Mouse (Mus musculus): ENCODE measurements around the gene Senp1. TPM values are rescaled to one million over a fixed set of nuclear protein-coding genes. Genes with fewer than 3 reads are reported as not detected.

Senp1 gene
- polyA plus RNA-seq, 1 experiment = 10.4 TPM

- Histone ChIP-seq H3K79me2 (ENCODE audit: control insufficient read depth, insufficient read depth) (no peaks in the 10 kb centered on the region), H3ac (ENCODE audit: control insufficient read depth, insufficient read length) (no peak overlapping the region), H3K4me2 (ENCODE audit: low read depth) (no peak overlapping the region), H3K4me3 (no peak overlapping the region), H3K27me3 (ENCODE audit: control insufficient read depth, insufficient read depth, insufficient read length) (no peaks in the 10 kb centered on the region), H3K36me3 (ENCODE audit: control insufficient read depth, insufficient read depth) (peaks cover 77% of the 10 kb centered on the region)
- no peak for TF ChIP-seq MYOG (IDR thresholded peaks at IDR 0.05; ENCODE audit: control insufficient read depth in 1 of 3, insufficient read depth in 1 of 3, insufficient read length in 2 of 3, low read depth in 2 of 3)
These were observed 16.6 kb downstream of the Senp1 start for GRCm38 (mm10) chr15:98076901-98077300.

- TF ChIP-seq POLR2AphosphoS2 (IDR thresholded peaks at IDR 0.05; ENCODE audit: insufficient read length, low read depth) (no peak), TCF12 (IDR thresholded peaks at IDR 0.05; ENCODE audit: insufficient read depth, poor library complexity, severe bottlenecking) (no peak), E2F4 (IDR thresholded peaks at IDR 0.05; ENCODE audit: insufficient read depth) (no peak), MAX (IDR thresholded peaks at IDR 0.05; ENCODE audit: low read depth) (no peak), REST (IDR thresholded peaks at IDR 0.05; ENCODE audit: insufficient read depth, insufficient read length) (no peak), POLR2A (IDR thresholded peaks at IDR 0.05; ENCODE audit: insufficient read length, low read depth) (no peak)
- Histone ChIP-seq H3K4me2 (ENCODE audit: low read depth) (no peak overlapping the region), H3ac (ENCODE audit: control insufficient read depth, insufficient read length) (no peak overlapping the region), H3K79me2 (ENCODE audit: control insufficient read depth, insufficient read depth) (no peaks in the 10 kb centered on the region), H3K27me3 (ENCODE audit: control insufficient read depth, insufficient read depth, insufficient read length) (no peaks in the 10 kb centered on the region), H3K36me3 (ENCODE audit: control insufficient read depth, insufficient read depth) (peaks cover 69% of the 10 kb centered on the region), H3K4me3 (no peak overlapping the region)
These were observed 18.5 kb downstream of the Senp1 start for GRCm38 (mm10) chr15:98075034-98075433.

- Histone ChIP-seq H3K4me3 (no peak overlapping the region), H3K79me2 (ENCODE audit: control insufficient read depth, insufficient read depth) (no peaks in the 10 kb centered on the region), H3K4me2 (ENCODE audit: low read depth) (no peak overlapping the region), H3K36me3 (ENCODE audit: control insufficient read depth, insufficient read depth) (peaks cover 71% of the 10 kb centered on the region), H3ac (ENCODE audit: control insufficient read depth, insufficient read length) (no peak overlapping the region), H3K27me3 (ENCODE audit: control insufficient read depth, insufficient read depth, insufficient read length) (no peaks in the 10 kb centered on the region)
- TF ChIP-seq POLR2A (IDR thresholded peaks at IDR 0.05; ENCODE audit: insufficient read length, low read depth) (no peak), SRF (IDR thresholded peaks at IDR 0.05; ENCODE audit: control insufficient read depth, insufficient read length, low read depth) (no peak), USF1 (IDR thresholded peaks at IDR 0.05; ENCODE audit: low read depth) (no peak), POLR2AphosphoS2 (IDR thresholded peaks at IDR 0.05; ENCODE audit: insufficient read length, low read depth) (no peak), MAX (IDR thresholded peaks at IDR 0.05; ENCODE audit: low read depth) (no peak), MYOD1 (IDR thresholded peaks at IDR 0.05; ENCODE audit: control insufficient read depth in 1 of 3, insufficient read length in 2 of 3, low read depth in 2 of 3) (no peak), E2F4 (IDR thresholded peaks at IDR 0.05; ENCODE audit: insufficient read depth) (no peak), REST (IDR thresholded peaks at IDR 0.05; ENCODE audit: insufficient read depth, insufficient read length) (no peak), CEBPB (IDR thresholded peaks at IDR 0.05; ENCODE audit: insufficient read depth, poor library complexity, severe bottlenecking) (no peak), MYOG (IDR thresholded peaks at IDR 0.05; ENCODE audit: control insufficient read depth in 1 of 3, insufficient read depth in 1 of 3, insufficient read length in 2 of 3, low read depth in 2 of 3) (no peak), TCF3 (IDR thresholded peaks at IDR 0.05; ENCODE audit: insufficient read length, low read depth) (no peak), TCF12 (IDR thresholded peaks at IDR 0.05; ENCODE audit: insufficient read depth, poor library complexity, severe bottlenecking) (no peak)
These were observed 19.0 kb downstream of the Senp1 start for GRCm38 (mm10) chr15:98074521-98074920.

GRCm38 (mm10) chr15:98070376-98070775, 23.2 kb downstream of the Senp1 start:
- TF ChIP-seq MAX (IDR thresholded peaks at IDR 0.05; ENCODE audit: low read depth) = no peak
- no peak for TF ChIP-seq TCF12 (IDR thresholded peaks at IDR 0.05; ENCODE audit: insufficient read depth, poor library complexity, severe bottlenecking)
- no peak for TF ChIP-seq POLR2A (IDR thresholded peaks at IDR 0.05; ENCODE audit: insufficient read length, low read depth)
- TF ChIP-seq CEBPB (IDR thresholded peaks at IDR 0.05; ENCODE audit: insufficient read depth, poor library complexity, severe bottlenecking) = no peak
- TF ChIP-seq E2F4 (IDR thresholded peaks at IDR 0.05; ENCODE audit: insufficient read depth) = no peak
- no peak for TF ChIP-seq MYOD1 (IDR thresholded peaks at IDR 0.05; ENCODE audit: control insufficient read depth in 1 of 3, insufficient read length in 2 of 3, low read depth in 2 of 3)
- no peak for TF ChIP-seq REST (IDR thresholded peaks at IDR 0.05; ENCODE audit: insufficient read depth, insufficient read length)
- TF ChIP-seq MYOG (IDR thresholded peaks at IDR 0.05; ENCODE audit: control insufficient read depth in 1 of 3, insufficient read depth in 1 of 3, insufficient read length in 2 of 3, low read depth in 2 of 3) = no peak
- no peak for TF ChIP-seq TCF3 (IDR thresholded peaks at IDR 0.05; ENCODE audit: insufficient read length, low read depth)
- no peak for TF ChIP-seq POLR2AphosphoS2 (IDR thresholded peaks at IDR 0.05; ENCODE audit: insufficient read length, low read depth)
- no peak for TF ChIP-seq USF1 (IDR thresholded peaks at IDR 0.05; ENCODE audit: low read depth)
- no peak for TF ChIP-seq SRF (IDR thresholded peaks at IDR 0.05; ENCODE audit: control insufficient read depth, insufficient read length, low read depth)
- Histone ChIP-seq H3K4me2 (ENCODE audit: low read depth) (no peak overlapping the region), H3ac (ENCODE audit: control insufficient read depth, insufficient read length) (no peak overlapping the region)

GRCm38 (mm10) chr15:98069566-98070245, 23.8 kb downstream of the Senp1 start:
- Histone ChIP-seq H3K36me3 (ENCODE audit: control insufficient read depth, insufficient read depth) (peaks cover 74% of the 10 kb centered on the region), H3K4me2 (ENCODE audit: low read depth) (no peak overlapping the region), H3ac (ENCODE audit: control insufficient read depth, insufficient read length) (no peak overlapping the region), H3K4me3 (no peak overlapping the region), H3K79me2 (ENCODE audit: control insufficient read depth, insufficient read depth) (no peaks in the 10 kb centered on the region), H3K27me3 (ENCODE audit: control insufficient read depth, insufficient read depth, insufficient read length) (no peaks in the 10 kb centered on the region)
- TF ChIP-seq TCF3 (IDR thresholded peaks at IDR 0.05; ENCODE audit: insufficient read length, low read depth) (no peak), SRF (IDR thresholded peaks at IDR 0.05; ENCODE audit: control insufficient read depth, insufficient read length, low read depth) (no peak), USF1 (IDR thresholded peaks at IDR 0.05; ENCODE audit: low read depth) (no peak), E2F4 (IDR thresholded peaks at IDR 0.05; ENCODE audit: insufficient read depth) (no peak), REST (IDR thresholded peaks at IDR 0.05; ENCODE audit: insufficient read depth, insufficient read length) (no peak), CEBPB (IDR thresholded peaks at IDR 0.05; ENCODE audit: insufficient read depth, poor library complexity, severe bottlenecking) (no peak)

More at GRCm38 (mm10) chr15:98070376-98070775, 23.2 kb downstream of the Senp1 start:
- Histone ChIP-seq H3K36me3 (ENCODE audit: control insufficient read depth, insufficient read depth) (peaks cover 73% of the 10 kb centered on the region), H3K4me3 (no peak overlapping the region), H3K79me2 (ENCODE audit: control insufficient read depth, insufficient read depth) (no peaks in the 10 kb centered on the region), H3K27me3 (ENCODE audit: control insufficient read depth, insufficient read depth, insufficient read length) (no peaks in the 10 kb centered on the region)

All from myocyte (in vitro differentiated cells).